Mouse (Mus musculus) yolk sac, embryonic 10.5 days (tissue): ENCODE data around the gene Espl1.
A peak's percentile ranks its signal among the peaks of the same experiment; 100 is the strongest.

Source experiments
- DNase-seq: peaks from one replicate; pipeline ENCODE4 v3.0.0-alpha.2; 2017; ENCODE audit warnings: low spot score

Gene Espl1

DNA sequence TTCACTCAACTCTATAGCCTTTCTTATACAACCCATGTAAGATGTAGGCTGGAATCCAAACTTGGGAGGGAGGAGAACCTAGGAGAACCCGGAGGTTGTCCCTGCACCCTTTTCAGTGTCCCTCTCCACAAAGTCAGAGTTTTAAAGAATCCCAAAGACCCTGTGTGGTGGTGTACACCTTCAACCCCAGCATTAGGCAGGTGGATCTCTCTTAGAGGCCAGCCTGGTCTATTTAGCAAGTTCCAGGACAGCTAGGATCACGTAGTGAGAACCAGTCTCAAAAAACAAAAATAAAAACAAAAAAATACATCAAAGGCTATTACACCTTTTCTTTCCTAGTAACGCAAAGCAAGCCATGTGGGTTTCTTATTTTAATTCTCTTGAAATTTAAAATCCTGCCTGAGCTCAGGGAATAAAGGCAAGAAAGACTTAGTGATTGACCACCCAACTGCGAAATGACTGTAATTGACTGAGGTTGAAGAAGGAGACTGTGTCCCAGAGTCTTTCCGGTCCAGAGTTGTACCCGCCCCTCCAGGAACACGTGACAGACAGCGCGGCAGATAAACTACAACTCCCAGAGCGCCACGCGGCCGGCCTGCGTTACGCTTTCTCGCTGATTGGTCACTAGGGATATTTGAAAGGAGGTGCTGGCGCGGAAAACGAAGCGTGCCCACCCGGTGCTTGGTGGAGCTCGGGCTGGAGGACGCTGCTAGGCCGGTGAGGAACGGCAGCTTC lies at the start of gene Espl1:
TSS of gene Espl1 (plus strand) at position 634 of the 735 bp plus-strand sequence.
- peak; percentile 96 for DNase-seq

DNA sequence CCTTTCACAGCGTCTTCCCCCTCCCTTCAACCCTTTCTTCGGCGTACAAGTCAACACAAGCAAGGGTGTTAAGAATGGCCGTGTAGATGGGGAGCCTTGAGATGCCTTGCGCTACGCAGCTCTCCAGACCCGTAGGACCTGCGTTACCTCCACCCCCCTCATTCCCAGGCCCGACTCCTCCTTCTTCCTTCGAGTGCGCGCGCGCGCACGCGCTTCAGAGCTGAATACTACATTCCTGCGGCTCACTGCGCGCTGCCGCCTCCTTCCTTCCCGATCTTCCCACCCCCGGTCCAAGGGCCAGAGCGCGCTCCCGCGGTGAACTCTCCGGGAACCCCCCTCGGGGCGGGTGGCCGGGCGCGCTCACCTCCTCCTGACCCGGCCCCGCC lies 49.2 kb upstream of the Espl1 start:
- DNase-seq = peak; percentile 96

DNA sequence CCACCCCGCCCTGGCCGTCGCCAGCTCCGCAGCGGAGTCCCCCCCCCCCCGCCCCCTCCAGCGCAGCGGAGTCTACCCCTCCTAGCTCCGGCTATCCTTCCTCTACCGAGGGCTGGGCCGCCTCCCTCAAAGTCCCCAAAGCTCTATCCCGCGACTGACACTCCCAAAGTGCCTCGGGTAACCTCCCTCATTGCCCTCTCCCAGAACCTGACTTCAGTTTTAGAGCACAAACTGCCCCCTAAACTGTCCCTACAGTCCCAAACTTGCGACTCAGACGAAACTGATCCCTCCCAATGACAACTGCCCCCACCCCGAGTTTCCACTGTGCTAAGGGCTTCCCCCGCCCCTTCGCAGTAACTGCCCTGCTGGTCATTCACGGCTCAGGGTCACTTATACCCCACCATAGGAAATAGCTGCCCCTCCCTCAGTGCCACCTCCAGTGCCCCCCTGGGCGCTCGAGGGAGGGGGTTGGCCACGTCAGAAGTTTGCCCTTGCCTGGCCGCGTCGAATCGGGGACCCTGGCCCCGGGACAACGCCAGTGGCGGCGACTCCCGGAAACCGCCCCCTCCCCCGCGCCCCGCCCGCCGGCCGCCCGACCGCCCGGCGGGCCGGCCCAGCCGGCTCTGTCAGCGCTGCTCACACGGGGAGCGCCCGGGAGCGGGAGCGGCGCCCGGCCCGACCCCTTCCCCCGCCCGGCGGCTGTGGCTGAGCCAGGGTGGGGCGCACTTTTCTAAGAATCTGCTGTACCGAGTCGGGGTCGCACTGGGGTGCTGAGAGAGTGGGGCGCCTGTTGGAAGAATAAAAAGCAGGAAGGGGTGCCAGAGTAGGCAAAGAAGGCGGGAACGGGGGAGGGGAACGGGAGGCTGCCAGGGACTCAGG lies 48.6 kb upstream of the Espl1 start:
- DNase-seq = peak; percentile 84

DNA sequence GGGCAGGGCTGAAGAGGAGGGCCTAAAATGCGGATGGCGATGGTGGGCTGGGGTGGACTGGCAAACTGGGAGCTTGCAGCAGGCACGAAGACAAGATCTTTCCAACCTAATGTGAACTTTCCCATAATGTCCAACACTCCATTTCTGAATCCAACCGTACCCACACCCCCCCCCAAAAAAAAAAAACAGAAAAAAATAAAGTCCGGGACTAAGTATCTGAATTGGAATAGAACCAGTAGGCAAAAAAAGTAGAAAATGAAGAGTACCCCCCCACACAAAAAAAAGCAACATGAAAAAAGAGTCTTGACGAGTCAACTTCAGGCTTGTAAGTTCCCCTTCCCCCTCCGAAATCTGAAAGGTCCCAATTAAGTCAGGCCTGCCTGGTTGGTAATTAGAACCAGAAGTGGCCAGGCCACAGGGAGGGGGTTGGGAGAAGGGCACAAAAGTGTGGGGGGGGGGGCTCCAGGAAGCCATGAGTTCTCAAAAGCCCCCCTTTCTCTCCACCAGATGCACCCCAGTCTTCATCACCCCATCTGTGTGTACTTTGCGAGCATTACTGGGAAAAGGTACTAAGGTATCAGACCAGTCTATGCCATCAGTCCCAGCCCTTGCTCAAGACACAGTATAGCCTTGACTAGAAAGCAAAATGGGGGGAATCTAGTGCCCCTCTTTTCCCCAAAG lies 47.8 kb upstream of the Espl1 start:
- no peak for DNase-seq

DNA sequence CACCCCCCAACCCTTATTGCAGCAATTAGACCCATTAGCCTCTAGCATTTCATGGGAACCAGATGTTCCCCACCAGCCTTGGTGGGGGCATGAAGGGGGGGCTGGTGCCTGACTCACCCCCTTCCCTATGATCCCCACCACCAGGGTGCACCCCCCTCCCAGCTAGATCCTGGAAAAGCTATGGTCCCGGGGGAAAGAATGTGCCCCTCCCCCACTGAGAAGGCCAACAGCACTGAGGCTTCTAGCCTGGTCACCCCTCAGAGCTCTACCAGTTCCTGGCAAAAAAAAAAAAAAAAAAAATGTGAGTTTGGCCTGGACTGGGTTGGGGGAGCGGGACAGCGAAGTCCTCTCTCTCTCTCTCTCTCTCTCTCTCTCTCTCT lies 47.3 kb upstream of the Espl1 start:
- DNase-seq = no peak

DNA sequence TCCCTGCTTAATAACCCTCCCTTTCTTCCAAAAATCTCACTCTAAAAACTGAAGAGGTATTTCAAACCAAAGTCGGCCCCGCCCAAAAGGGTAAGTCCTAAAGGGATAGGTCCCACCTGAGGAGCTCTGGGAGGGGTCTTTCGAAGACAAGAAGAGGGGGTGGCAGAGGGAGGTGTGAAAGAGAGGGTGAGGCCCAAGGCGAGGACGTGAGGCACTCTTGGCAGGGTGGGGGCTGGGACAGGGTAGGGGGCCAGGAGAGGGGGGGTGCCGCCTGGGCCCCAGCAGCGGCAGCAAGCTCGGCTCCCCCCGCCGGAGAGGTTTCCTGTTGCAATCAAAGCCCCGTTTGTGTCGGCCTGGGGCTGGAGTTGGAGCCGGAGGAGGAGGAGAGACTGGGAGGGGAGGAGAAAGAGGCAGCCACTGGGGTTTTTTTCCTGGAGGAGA lies 46.8 kb upstream of the Espl1 start:
- DNase-seq = no peak

DNA sequence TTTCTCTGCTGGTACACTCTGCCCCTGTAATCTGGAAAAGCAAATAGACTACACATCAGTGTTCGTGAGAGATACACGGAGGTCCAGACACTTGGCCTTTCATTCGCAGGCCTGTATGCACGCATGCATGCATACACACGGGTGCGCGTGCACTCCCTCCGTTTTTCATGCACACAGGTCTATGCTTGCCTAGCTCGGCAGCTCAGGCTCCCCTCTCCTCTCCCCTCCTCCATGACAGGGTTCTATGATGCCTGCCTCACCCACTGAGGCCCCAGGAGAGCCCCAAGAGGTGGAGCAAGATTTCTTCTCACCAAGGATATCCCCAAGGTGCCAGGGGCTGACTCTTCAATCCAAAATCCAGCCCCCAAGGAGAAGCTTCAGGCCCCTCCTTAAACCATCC lies 46.1 kb upstream of the Espl1 start:
- DNase-seq = no peak

DNA sequence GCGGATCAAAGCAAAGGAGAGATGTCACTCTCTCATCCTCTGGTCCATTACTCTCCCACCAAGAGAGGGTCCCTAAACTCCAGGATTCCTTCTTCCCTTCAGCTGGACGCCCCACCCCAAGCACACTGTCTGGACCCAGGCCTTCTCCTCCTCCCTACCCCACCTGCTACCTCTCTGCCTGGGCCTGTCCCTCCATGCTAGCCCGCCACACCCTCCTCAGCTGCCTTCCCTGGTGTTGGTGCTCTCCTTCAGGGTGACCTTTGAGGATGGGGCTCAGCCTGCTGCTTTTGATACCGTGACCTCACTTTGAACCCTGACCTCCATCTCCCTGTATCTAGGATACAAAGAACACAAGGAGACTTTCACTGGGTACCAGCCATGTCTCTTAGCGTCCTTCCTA lies 45.5 kb upstream of the Espl1 start:
- no peak for DNase-seq

- no peak for DNase-seq
Observed at GRCm38 (mm10) chr15:102255547-102256255, 40.4 kb upstream of the Espl1 start.

- no peak for DNase-seq
Observed at GRCm38 (mm10) chr15:102256431-102257201, 39.5 kb upstream of the Espl1 start.

- no peak for DNase-seq
Observed at GRCm38 (mm10) chr15:102257202-102258075, 38.6 kb upstream of the Espl1 start, which contains the start of gene Rarg. Gene Rarg, minus strand, starts transcription at chr15:102257517.

DNA sequence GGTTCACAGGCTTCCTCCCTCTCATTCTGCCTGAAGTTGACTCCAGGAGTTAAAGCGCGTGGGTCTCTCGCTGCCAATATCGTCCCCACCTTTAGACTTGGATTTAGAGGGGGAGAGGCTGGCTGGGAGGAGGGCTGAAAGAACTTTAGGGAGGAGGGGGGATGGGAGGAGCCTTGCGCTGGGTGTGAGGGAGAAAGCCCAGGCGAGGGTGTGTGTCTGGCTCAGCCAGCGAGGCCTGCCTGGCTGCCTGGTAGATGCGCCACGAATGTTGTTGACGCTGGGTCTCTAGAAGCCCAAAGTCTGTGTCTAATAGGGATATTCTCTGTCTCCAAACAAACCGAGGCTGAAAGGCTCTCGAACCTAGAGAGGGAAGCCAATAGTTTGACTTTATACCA lies 38.0 kb upstream of the Espl1 start:
- DNase-seq = peak; percentile 60

- no peak for DNase-seq
Observed at GRCm38 (mm10) chr15:102258581-102259253, 37.3 kb upstream of the Espl1 start.

- DNase-seq = no peak
Observed at GRCm38 (mm10) chr15:102262582-102262981, 33.5 kb upstream of the Espl1 start.

DNA sequence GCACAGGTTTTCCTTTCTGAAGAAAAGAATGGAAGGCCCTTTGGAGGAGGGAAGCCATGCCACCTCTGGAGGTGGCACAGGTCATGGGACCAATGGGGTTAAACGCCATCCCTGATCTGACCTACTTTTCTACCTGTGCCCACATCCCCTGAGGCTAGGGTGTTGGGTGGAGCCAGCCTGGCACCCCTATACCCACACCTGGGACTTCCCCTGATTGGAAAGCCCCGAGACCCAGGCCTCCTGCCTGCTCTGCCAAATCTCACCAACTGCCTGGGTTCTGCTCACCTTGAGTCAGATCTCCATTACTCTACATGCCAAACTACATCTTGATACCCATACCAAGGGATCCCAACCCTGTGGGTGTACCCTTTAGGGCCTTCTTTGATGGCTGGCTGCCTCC lies 33.0 kb upstream of the Espl1 start:
- no peak for DNase-seq

DNA sequence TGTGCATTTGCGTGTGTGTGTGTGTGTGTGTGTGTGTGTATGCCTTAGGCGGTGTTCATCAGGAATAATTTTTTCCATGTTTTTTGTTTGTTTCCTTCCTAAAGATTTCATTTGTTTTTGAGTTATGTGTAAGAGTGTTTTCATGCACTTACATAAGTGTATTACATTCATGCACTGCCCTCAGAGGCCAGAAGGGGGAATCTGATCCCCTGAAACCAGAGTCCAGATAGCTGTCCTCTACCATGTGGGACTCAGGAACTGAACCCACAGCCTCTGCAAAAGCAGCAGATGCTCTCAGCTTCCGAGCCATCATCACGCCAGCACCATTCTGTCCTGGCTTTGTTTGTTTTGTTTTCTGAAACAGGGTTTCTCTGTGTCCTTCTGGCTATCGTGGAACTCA lies 30.5 kb upstream of the Espl1 start:
- DNase-seq = no peak

DNA sequence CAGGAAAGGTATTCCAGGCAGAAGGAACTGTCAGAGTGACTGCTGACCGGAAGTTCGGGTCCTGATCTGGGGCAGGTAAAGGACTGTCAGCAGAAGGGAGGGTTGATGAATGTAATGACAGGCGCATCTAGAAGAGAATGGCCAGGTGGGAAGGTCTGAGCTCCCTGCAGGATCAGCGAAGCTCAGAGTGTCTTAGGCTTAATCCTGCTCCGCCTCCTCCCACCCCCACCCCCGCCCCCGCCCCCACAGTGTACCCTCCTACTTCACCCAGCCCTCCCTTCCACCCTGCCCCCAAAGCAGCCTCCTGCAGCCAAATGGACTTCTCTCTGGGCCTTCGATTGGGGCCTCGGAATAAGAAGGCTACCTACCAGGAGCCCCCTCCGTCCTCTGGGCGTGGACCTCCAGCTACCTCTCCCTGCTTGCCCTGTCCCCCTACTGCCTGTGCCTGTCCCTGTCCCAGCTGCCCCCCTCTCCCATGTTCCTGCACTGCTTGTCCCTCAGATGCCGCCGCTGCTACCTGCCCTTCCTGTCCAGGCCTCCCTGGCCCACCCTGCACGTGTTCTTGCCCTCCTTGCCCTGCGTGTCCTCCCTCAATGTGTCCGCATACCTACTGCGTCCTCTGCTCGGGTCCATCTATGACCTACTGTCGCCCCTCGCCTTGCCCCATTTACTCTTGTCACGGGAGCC lies 25.6 kb upstream of the Espl1 start, which contains the start of gene Gm9918:
TSS of gene Gm9918 (plus strand) at position 290 of the 687 bp plus-strand sequence.
- DNase-seq = no peak

GRCm38 (mm10) chr15:102271441-102271840 lies 24.6 kb upstream of the Espl1 start:
- DNase-seq = no peak
